Mouse (Mus musculus) layer of hippocampus, postnatal 10 days (tissue): Measurements from ENCODE around the gene Opa1. TPM values are rescaled to one million over a fixed set of nuclear protein-coding genes. Genes with fewer than 3 reads are reported as not detected.

Experiments used
- DNase-seq, 2 experiments: peaks; one replicate each; pipeline ENCODE4 v3.0.0; 2021; ENCODE audit warnings: low spot score in 2 of 2
- long read RNA-seq: library from polyadenylated mRNA; stranded (forward); transcript quantifications from one replicate; pipeline ENCODE4 v2.0.0, GENCODE M21; 2023
- total RNA-seq, 2 experiments: library from RNA; stranded (reverse); gene quantifications; 2 replicates each; pipeline ENCODE4 v1.2.3; 2021

Opa1 gene
- 100 to 1,000 TPM; 109 to 110 TPM for total RNA-seq
- long read RNA-seq, full-length matches to known transcripts = 28 of 55 reads
- long read RNA-seq, partial matches to known transcripts = 5 of 55 reads
- long read RNA-seq, other reads (novel, unspliced or antisense) = 22 of 55 reads

DNA sequence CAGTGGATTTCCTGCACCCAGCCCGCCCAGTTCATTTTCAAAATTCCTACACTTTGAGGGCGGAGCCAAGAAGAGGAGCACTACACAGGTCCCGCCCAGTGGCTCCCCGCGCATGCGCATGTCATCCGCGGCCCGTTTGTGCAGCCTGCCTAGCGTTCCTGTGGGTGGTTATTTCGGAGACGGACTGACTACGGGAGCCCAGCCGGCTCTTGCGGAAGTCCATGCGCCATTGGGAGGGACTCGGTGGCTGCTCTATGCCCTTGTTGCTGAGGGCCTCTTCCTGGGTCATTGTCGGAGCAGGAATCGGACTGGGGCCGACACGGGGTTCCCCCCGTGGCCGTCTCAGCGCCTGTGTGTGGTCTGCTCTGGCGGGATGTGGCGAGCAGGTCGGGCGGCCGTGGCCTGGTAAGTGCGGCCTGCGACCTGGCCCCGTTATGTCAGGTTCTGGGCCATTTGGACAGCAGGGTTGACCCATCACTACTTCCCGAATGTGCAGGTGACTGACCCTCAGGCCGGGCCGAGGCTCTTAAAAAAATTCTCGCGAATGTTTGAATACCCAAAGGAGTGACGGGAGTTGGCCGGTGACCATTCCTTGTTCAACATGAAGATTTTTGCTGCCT lies at the start of gene Opa1:
TSS of gene Opa1 (plus strand) at position 168 of the 620 bp plus-strand sequence.
- DNase-seq = peak; percentile 100

DNA sequence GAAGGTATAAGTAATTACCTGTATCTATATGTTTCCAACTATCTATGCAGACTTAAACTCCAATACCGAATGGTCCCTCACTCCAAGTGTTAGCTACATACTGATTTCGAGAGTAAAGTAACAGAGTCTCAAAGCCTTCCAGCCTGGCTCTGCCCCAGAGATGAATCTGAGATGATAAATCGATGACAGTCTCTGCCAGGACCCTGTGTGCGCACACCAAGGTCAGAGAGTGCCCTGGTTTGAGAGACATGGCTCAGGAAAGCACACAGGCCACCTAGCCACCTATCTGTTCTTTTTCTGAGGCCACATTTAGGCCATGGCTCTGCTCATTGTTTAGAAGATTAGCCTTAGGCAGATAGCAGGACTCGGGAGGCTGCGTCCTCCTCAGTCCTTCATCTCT lies 45.5 kb upstream of the Opa1 start:
- DNase-seq = no peak

DNA sequence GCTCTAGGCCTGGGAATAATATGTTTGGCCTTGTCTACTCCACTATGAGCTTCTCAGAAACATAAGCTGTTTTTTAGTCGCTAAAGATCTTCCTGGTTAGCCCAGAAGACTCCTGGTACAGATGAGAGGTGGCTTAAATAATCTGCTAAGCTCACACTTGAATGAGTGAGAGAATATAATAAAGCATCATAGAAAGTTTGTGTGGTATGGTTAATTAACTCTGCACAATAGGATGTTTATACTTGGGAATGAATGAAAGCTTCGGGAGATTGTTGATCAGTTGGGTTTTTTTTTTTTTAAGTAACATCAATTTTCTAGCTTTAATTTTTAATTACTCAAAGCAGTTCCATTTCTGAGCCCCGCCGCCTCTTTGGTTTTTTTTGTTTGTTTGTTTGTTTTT lies 43.3 kb upstream of the Opa1 start:
- DNase-seq = no peak

DNA sequence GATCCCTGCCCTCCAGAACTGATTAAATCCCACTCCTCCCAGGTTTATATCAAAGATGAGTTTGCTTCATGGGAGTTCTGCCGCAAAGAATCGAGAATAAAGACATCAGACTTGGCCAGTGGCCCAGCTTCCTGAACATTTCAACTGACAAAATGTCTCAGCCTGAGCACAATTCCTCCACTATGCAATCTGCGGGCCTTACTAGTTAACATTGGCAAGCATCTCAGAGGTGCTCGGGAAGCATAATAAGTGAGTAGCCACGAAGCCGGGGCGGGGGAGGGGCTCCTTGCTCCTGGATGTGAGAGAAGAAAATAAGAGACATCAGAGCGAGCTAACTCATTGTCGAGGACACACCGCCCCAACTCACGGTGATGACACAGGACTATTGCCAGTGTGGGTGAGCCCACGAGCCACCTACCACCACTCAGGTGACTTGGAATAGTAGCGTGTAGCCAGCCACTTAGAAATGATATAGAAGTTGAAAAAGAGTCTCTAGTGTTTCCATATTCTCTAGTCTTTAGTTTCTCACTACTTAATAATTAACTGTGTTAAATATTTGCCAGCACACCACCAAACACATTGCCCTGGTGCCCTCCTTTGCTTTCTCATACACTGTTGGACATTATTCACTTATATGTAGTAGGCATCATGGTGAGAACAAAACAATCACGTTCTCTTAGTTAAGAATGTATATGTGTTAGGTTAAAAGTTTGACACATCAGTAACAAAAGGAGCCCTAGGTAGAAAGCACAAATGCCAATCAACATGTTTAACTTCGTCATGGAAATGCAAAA lies 42.5 kb upstream of the Opa1 start:
- peak; percentile 52 to 53 for DNase-seq

DNA sequence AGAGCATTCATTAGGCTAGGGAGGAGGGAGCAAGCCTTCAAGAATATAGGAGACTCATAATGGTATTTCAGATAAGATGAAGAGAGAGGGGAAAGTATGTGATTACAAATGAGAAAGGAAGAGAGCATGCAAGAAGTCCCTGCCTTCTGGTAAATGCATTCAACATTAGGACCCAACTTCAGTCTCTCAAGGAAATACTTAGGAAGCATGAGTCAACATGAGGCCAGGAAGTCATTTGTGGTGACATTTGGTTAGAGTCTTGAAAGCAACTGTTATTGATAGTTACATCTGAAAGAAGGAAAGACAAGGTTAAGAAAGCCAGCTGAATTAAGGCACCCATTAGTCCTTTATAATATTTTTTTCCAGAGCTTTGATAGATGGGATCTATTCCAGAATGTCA lies 39.2 kb upstream of the Opa1 start:
- DNase-seq = no peak

DNA sequence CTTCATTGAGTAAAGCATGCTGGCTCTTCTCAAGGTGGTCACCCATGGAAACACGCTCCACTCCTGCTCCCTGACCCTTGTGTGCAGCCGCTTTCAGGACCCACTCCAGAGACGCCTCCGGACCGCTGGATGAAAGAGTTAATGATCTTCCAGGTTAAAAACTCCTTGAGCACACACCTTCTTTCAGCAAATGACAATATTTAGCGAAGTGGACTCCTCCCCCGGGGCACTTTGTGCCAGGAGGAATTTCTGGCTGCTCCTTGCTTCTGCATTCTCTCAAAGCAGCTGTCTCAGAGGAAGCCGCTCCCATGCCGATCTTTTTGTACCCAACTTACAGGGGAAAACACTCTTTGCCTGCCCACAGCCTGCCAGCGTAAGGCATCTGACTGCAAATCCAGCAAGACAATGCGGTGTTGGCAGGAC lies 37.9 kb upstream of the Opa1 start:
- peak; percentile 32 to 43 for DNase-seq

DNA sequence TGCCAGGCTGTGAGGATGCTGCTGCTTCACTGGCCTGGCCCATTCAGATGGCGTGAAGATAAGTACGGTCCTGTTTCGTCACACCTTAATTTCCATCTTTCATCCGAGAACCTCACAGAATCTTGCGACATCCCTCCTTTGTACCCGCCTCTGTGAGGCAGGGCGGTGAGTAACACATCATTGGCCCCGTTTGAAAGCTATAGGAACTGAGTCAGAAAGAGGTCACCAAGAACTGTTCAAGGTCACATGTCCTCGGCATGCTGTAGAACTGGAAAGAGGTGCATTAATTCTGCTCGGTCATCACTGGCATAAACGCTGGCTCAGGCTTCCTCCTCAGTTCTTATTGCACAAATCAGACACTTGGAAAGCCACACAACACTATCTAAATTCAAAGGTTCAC lies 34.3 kb upstream of the Opa1 start, which contains the start of gene Atp13a4:
TSS of gene Atp13a4 (minus strand) at position 36 of the 400 bp plus-strand sequence.
- no peak for DNase-seq

DNA sequence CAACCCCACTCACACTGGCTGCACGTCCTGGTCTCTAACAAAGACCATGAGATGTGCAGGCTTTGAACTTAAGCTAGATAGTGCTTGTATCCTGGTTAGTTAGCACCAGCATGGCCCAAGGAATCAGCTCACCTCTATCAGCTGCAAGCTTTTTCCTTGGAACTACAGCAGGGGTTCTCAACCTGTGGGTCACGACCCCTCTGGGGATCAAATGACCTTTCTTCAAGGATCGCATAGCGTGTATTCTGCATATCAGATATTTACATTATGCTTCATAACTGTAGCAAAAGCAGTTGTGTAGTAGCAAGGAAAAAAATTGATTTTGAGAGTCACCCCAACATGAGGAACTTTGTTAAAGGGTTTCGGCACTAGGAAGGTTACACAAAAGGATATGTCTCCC lies 19.5 kb upstream of the Opa1 start:
- DNase-seq = no peak

DNA sequence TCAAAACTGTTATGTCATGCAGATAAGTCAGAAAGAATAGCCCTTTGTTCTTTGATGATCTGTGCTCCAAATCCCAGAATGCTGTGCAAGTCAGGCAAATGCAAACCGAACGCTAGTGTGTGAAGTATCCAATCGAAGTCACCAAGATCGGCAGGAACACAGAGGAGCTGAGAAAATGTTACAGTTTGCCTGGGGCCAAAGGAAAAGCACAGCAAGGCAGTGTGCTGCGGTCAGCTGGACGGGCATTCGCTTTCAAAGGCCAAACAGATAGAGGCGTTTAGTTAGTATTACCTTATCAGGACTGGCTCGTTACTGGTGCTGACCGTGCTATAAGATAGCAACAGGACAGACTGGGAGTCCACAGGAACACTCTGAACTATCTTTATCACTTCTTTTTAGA lies 18.7 kb upstream of the Opa1 start:
- no peak for DNase-seq

DNA sequence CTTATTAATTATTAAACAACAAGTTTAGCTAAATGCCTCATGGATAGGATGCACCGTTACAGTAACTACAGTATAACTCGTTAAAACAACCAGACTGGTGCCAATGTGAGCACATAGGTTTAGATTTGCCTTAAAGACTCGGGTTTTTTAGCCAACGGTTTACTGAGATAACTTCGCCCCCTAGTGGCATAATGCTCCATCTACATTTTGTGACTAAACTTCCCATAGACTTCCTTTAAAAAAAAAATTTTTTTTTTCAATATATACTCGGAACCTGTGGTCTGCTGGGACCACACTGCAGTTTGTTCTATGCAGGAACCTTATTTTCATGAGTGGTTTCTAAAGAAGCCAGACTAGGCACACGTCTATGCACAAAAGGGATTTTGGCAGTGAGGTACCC lies 18.3 kb upstream of the Opa1 start:
- DNase-seq = peak; percentile 54 to 60

DNA sequence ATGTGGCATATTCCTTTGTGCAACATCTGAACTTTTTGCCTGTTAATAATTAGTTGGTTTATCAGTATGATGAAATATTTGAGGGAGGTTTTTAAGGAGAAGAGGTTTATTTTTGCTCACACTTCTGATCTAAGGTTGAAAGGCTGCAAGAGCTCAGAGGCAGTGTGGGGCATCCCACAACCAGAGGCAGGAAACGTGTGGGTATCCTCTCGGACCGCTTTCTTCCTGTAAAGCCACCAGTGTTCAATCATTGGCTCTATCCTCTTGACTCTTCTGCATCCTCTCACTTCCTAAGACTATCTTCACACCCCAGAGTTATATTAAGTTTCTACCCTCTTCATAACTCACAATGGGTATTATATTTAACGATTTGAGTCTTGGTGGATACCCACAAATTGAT lies 5.1 kb upstream of the Opa1 start:
- no peak for DNase-seq

DNA sequence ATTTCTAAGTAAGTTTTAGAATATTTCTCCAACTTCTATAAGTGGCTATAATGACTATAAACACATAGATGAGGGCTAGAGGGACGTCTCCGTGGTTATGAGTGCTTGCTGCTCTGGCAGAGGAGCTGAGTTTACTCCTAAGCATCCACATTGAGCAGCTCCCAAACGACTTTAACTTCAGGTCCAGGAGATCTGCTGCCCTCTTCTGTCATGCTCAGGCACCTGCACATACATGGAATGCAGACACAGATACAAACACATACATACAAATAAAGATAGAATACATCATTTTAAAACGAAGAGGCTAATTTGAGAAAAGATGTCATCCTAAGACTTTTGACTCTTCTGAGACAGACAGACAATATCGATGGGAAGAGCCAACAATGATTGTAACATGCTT lies 3.5 kb upstream of the Opa1 start:
- DNase-seq = peak; percentile 21 to 46

DNA sequence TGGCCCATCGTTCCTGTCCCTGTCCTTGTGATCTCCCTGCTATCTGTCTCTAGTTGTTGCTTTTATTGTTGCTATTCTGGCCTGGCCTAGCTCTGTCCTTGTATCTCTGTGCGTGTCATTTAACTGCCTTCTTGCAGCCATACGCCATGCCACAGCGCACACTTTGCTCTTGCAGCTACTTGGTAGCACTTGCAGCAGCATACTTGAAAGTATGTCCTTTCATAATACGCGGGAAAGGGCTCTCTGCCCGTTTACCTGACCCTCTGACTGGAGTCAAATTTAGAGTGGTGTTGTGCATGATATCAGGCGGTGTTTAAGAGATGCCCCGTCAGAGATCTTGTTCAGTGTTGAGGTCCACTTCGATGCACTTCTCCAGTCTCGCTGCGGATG lies 648 bp downstream of the Opa1 start:
- no peak for DNase-seq

DNA sequence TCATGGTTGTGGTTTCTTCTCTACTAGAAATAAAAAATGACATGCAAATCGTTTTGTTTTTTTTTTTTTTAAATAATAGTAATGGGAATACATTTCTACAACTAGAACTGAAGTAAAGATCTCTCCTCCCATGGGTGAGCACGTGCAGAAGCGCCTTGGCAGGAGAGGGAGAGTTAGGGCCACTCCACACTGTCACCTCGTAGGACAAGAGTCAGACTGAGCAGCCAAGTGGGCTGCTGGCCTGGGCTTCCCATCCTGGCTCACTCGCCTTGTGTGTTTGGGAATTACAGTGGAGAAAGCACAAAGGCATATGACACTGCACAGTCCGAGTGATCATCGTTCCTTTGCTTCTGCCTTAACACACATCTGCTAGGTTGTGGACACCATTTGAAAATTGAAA lies 13.0 kb downstream of the Opa1 start:
- DNase-seq = no peak

DNA sequence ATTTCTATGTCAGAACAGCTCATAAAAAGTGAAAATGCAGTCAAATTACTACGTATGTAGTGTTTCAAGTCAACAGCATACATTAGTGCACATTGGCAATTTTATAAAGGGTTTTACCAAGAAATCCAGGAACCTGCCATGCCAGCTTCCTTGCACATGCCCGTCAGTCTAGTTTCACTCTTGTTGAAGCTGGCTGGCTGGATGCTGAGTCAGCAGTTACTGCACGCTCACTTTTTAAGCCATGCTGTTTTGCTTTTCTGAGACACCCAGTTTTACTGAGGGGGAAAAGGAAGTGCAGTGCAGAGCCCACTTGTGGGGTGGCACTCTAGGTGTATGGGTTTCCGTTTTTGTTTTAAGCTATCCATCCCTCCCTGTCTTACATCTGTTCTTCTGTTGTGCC lies 18.0 kb downstream of the Opa1 start:
- no peak for DNase-seq

DNA sequence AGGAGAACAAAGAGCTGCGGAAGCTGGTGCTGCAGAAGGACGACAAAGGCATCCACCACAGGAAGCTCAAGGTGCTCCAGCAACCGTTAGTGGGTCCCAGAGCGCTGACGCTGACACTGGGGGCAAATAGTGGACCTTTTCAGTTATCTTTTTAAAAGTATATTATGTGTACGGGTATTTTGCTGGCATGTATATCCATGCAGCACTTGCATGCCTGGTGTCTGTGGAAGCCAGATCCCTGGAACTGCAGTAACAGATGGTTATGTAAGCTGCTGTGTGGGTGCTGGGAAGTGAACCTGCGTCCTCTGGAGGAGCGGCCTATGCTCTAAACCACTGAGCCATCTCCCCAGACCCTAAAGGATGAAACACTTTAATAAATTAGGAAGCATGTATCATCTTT lies 26.4 kb downstream of the Opa1 start:
- peak in 1 of 2 experiments; percentile 17 for DNase-seq

DNA sequence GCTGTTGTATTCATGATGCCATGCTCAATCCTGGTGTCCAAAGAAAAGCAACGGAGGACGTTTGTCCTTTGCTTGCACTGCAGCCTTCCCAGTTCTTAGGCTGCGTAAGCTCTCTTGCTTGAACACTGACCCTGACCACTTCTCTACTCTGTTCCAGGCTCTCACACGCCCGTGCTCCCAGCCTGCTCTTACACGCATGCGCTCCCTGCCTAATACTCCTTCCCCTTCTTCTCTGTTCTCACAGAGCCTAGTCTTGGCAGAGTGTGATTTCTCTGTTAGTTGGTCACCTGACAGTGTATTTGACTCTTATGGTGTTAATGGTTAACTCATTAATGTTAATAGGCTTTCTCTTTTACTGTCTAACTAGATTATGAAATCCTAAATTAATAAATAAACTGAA lies 28.0 kb downstream of the Opa1 start:
- DNase-seq = no peak

DNA sequence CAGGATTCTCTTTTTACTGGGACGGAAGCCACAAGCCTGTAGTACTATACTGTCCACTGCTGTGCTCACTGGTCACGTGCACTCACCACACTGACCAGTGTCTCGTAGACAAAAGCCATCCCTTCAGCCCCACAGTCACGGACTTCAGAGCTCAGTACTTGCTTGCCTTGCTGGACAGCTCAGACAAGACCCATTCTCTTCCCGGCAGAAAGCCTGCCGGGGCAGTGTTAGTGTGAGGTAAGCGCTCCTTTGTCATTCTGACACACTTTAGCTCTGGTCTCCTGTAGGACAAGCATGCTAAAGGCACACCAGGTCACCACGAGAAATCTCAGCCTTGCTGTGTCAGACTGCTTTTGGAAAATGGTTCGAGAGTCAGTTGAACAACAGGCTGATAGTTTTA lies 35.6 kb downstream of the Opa1 start:
- DNase-seq = no peak

DNA sequence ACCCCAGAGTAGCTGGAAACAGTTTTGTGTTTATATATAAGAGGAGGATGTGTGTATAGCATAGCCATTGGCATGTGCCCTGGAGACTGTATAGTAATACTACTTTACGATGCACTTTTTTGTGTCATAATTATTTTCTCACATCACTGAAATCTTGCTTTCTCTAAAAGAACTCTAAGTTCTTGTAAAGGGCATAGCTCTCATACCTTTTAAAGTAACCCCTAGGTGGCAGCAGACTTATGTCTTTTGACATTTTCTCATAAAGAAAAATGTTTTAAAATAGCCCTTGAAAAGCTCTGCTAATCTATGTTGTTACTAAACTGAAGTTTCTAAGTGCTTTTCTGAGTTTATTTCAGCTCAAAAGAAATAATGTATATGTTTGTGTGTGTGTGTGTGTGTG lies 49.9 kb downstream of the Opa1 start:
- DNase-seq = no peak

DNA sequence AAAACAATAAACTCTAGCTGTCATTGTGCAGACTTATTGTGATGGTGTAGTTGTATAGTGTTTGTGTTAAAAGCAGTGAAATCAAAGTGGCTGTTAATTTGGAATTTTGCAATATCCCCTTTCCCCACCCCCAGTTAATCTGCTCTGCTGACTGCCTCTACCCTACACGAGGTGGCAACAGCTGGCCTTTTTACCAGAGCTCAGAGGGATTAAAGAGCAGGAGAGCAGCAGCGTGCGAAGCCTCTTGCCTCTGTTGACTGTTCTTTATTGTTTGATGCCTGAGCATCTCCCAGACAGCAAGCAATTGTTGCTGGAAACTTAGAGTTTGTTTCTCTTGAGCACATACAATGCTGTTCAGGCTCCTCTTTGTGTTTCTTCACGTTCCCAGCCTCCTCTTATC lies 56.6 kb downstream of the Opa1 start:
- no peak for DNase-seq

DNA sequence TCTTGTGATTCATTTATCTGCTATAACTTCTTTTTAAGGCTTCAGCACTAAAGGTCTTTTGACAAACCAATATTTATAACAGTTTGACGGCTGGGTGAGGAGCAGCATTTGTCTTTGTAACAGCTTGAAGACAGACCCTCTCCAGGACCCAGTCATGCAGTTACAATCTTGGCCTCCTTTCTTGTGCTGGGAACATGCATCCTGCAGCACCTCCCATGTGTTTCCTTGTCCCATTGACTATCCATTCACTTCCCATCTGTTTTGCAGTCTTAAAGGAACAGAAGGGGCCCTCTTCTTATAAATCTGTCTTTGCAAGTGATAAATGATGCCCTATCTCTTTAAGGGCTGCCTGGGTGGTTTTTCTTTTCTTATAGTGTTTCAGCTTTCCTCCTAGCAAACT lies 63.2 kb downstream of the Opa1 start:
- no peak for DNase-seq

DNA sequence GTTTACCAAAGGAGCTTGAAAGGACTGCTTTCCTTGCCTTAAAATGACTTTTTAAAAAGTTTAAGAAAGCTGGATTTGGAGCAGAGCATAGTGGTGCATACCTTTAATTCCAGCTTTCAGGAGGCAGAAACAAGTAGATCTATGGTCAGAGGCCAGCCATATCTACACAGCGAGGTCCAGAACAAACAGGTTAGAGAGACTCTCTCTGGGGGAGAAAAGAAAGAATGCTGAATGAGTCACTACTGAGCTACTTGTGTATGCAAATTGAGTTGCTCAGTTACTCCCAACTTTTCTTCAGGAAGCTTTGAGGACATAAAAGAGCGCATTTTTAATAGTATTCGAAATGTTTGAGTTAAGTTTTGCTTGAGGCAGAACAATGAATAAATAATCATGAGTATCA lies 65.7 kb downstream of the Opa1 start:
- no peak for DNase-seq

DNA sequence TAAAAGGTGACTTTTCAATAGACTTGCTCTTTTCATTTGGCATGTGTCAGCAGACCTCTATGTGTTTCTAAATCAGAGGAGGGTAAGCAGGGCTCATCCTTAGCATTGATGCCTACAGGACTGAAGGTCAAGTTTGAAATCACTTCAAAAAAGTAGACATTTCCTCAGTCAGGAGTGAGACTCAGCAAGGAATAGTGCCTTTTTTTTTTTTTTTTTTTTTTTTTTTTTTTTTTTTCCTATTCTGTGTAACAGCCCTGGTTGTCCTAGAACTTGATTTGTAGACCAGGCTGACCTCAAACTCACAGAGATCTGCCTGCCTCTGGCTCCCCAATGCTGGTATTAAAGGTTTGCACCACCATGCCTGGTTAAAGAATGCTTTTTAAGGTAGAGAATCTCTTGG lies 67.1 kb downstream of the Opa1 start:
- no peak for DNase-seq
